Mouse (Mus musculus): ENCODE results near the gene Lhx2. TPM values are rescaled to one million over a fixed set of nuclear protein-coding genes. Genes with fewer than 3 reads are reported as not detected.

Lhx2 gene
- polyA plus RNA-seq, 1 experiment from 2014 or later: 47.3 TPM

DNA sequence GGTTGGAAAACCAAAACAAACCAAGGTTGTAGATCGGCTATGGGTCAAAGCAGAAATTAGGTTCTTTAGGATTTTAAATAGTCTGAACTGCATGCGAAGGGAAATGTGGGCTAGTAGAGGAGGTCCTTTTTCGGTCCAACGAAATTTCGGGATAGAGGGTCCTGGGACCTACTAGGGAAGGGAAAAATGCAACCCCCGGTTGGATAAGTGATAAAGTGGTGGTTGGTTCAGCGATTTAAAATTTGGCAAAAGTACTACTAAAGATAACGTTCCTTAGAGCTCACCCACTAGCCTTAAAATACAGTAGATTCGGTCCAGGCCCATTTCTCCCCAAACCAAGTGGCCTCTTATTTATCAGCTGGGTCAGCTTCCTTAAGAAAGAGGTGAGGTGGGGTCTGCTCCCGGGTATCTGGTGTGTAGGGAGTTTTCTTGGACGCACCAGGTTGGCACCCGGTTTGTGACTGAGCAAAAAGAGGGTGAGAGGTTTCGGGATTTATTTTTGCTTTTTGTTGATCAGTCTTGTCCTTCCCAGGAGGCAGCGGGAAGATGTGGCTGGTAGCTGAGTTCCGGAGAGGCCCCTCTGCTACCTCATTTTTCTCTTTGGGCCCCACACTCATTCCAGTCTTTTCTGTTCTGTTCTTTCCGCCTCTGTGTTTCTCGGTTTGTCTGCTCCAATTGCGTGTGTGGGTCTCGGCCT, 16.8 kb downstream of the Lhx2 start:
- 3% methylated on average over 19 of the region's 19 CpGs for WGBS
- H3K27me3 ChIP-seq (replicated peaks): peaks cover 57% of the 10 kb centered on the region
- H3K27ac ChIP-seq: peak overlapping the region; percentile 83
- H3K9me3 ChIP-seq: no peaks in the 10 kb centered on the region
- peak overlapping the region; percentile 70 for H3K4me2 ChIP-seq
- ATAC-seq (replicated peaks): no peak
- peaks cover 42% of the 10 kb centered on the region for H3K4me1 ChIP-seq
- peak overlapping the region; percentile 56 for H3K4me3 ChIP-seq
- H3K36me3 ChIP-seq (replicated peaks): no peaks in the 10 kb centered on the region
- H3K9ac ChIP-seq: peak overlapping the region; percentile 47

DNA sequence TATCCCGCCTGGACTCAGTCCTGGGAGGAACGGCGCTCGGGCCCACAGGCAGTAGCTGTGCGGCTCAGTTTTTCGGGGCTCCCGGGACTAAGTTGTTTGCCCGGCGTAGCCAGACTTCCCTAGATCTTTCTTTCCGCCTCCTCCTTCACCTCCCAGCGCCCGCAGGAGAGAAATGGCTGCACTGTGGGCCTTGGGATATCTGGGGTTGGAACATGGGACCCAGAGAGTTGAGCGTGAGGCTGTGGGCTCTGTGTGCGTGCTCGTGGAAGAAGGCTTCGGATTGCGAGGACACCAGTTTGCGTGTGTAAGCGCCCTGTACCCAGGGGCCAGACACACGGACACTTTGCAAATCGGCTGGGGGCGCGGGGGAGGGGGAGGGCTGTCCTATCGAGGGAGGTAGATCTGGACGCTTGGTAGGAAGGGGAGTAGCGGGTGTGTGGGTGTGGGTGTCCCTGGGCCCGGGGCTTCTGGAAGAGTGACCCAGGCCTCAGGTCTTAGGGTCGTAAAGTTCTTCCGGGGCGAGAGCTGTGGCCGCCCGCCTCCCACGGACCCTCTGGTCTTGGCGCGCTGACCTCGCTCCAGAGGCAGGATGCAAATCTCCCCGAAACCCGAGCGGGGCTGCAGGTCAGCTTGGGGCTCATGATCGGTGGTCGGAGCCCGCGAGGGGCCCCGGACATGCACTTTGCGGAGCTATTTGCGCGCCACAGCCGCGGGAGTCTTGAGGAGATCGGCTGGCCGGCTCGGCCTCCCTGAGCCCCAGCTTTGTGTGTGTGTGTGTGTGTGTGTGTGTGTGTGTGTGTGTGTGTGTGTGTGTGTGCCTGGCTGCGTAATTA, 17.6 kb downstream of the Lhx2 start:
- Histone ChIP-seq H3K27ac (peak overlapping the region; percentile 83), H3K27me3 (replicated peaks) (peaks cover 63% of the 10 kb centered on the region), H3K9me3 (no peaks in the 10 kb centered on the region), H3K36me3 (replicated peaks) (no peaks in the 10 kb centered on the region), H3K4me3 (peak overlapping the region; percentile 56), H3K9ac (peak overlapping the region; percentile 47), H3K4me2 (peak overlapping the region; percentile 70), H3K4me1 (peaks cover 36% of the 10 kb centered on the region)
- no peak for ATAC-seq (replicated peaks)
- WGBS: under 1% methylated on average over 52 of the region's 53 CpGs

- peak; percentile 28 for ATAC-seq (replicated peaks)
These were observed 18.5 kb downstream of the Lhx2 start for GRCm38 (mm10) chr2:38357294-38358246.

GRCm38 (mm10) chr2:38358611-38359010, 19.5 kb downstream of the Lhx2 start:
- H3K27ac ChIP-seq: peak overlapping the region; percentile 51
- peak overlapping the region; percentile 56 for H3K4me3 ChIP-seq
- H3K4me1 ChIP-seq: peaks cover 28% of the 10 kb centered on the region
- H3K9ac ChIP-seq: no peak overlapping the region; the same call in 1 of the 2 replicates
- no peak for ATAC-seq (replicated peaks)
- peak overlapping the region; percentile 70 for H3K4me2 ChIP-seq
- H3K27me3 ChIP-seq (replicated peaks): peaks cover 50% of the 10 kb centered on the region
- 16% methylated on average over 3 of the region's 3 CpGs for WGBS
- no peaks in the 10 kb centered on the region for H3K36me3 ChIP-seq (replicated peaks)
- no peaks in the 10 kb centered on the region for H3K9me3 ChIP-seq

More at GRCm38 (mm10) chr2:38357294-38358246, 18.5 kb downstream of the Lhx2 start:
- Histone ChIP-seq H3K27me3 (replicated peaks) (peaks cover 61% of the 10 kb centered on the region), H3K4me3 (peak overlapping the region; percentile 56), H3K9ac (peak overlapping the region; percentile 38), H3K4me2 (peak overlapping the region; percentile 70), H3K36me3 (replicated peaks) (no peaks in the 10 kb centered on the region), H3K27ac (peak overlapping the region; percentile 83), H3K4me1 (peaks cover 32% of the 10 kb centered on the region), H3K9me3 (no peaks in the 10 kb centered on the region)
- WGBS: 2% methylated on average over 35 of the region's 35 CpGs

DNA sequence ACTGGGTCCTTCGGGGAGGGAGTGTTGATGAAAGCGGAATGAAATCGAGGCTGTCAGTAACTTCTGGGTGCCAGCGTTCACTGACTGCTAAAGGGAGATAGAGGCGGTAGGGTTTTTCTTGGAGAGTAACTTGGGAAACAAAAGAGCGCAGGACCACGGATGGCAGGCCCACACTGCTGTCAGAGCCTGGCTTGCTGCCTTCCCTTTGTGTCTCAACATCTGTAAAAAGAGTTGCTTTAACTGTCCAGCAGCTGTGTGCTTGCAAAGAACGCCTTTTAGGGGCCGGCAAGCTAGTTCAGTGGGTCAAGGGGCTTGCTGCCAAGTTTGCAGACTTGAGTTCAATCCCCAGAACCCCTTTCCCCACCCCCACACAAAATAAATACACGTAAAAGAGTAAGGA, 20.1 kb downstream of the Lhx2 start:
- Histone ChIP-seq H3K27ac (peak overlapping the region; percentile 51; the same call in 1 of the 2 replicates), H3K4me3 (peak overlapping the region; percentile 56), H3K9ac (no peak overlapping the region; the same call in 1 of the 2 replicates), H3K9me3 (no peaks in the 10 kb centered on the region), H3K36me3 (replicated peaks) (no peaks in the 10 kb centered on the region), H3K4me1 (peaks cover 27% of the 10 kb centered on the region), H3K4me2 (peak overlapping the region; percentile 70), H3K27me3 (replicated peaks) (peaks cover 50% of the 10 kb centered on the region)
- 5% methylated on average over 10 of the region's 10 CpGs for WGBS
- no peak for ATAC-seq (replicated peaks)

DNA sequence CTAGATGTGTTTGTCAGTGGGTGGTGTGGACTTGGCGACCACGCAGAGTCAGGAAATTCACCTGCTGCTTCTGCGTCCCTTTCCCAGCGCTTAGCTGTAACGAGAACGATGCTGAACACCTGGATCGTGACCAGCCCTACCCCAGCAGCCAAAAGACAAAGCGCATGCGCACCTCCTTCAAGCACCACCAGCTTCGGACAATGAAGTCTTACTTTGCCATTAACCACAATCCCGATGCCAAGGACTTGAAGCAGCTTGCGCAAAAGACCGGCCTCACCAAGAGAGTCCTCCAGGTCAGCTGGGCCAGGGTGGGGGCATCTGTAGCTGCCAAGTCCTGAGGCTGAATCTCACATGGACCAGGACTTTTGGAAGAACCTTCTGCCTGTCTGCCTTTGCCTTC, 20.7 kb downstream of the Lhx2 start:
- no peaks in the 10 kb centered on the region for H3K36me3 ChIP-seq (replicated peaks)
- H3K27me3 ChIP-seq (replicated peaks): peaks cover 50% of the 10 kb centered on the region
- WGBS: 10% methylated on average over 13 of the region's 13 CpGs
- peaks cover 26% of the 10 kb centered on the region for H3K4me1 ChIP-seq
- 0 out of 2 replicates have a peak overlapping the region, but pooled peaks have one; percentile 51 for H3K27ac ChIP-seq
- peak overlapping the region; percentile 70 for H3K4me2 ChIP-seq
- no peaks in the 10 kb centered on the region for H3K9me3 ChIP-seq
- H3K9ac ChIP-seq: no peak overlapping the region
- H3K4me3 ChIP-seq: peak overlapping the region; percentile 56
- no peak for ATAC-seq (replicated peaks)

GRCm38 (mm10) chr2:38366222-38366621, 27.1 kb downstream of the Lhx2 start:
- no peak for ATAC-seq (replicated peaks)
- Histone ChIP-seq H3K9me3 (no peaks in the 10 kb centered on the region), H3K36me3 (replicated peaks) (no peaks in the 10 kb centered on the region), H3K4me3 (no peak overlapping the region), H3K27ac (no peak overlapping the region), H3K4me2 (no peak overlapping the region), H3K9ac (no peak overlapping the region), H3K27me3 (replicated peaks) (peaks cover 48% of the 10 kb centered on the region), H3K4me1 (peaks cover 13% of the 10 kb centered on the region; the same call in 1 of the 2 replicates)
- 55% methylated on average over 7 of the region's 7 CpGs for WGBS

DNA sequence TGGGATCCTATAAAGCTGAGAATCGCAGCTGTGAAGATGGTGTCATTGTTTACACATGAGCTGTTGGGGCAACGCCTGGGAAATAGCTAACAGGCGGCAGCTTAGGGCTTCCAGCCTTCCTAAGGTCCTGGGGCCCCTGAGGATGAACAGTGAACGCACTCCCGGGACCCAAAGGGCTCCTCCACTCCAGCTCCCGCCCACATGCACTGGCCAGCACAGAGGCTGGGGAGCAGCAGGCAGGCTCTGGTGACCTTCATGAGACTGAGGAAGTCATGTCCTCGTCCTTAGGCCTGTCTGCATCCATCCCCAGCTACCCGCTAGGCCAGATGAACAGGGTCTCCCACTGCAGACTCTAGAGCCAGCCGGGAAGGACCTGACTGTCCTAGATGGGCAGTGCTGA, 27.9 kb downstream of the Lhx2 start:
- WGBS: 19% methylated on average over 9 of the region's 9 CpGs
- Histone ChIP-seq H3K36me3 (replicated peaks) (no peaks in the 10 kb centered on the region), H3K27ac (no peak overlapping the region), H3K4me3 (no peak overlapping the region), H3K4me2 (no peak overlapping the region), H3K9me3 (no peaks in the 10 kb centered on the region), H3K4me1 (peaks cover 13% of the 10 kb centered on the region; the same call in 1 of the 2 replicates), H3K27me3 (replicated peaks) (peaks cover 43% of the 10 kb centered on the region), H3K9ac (no peak overlapping the region)
- ATAC-seq (replicated peaks): 0 out of 2 replicates have a peak, but pooled peaks have one; percentile 19

GRCm38 (mm10) chr2:38367852-38368251, 28.8 kb downstream of the Lhx2 start:
- H3K4me1 ChIP-seq: peaks cover 13% of the 10 kb centered on the region; the same call in 1 of the 2 replicates
- H3K4me2 ChIP-seq: no peak overlapping the region
- H3K9me3 ChIP-seq: no peaks in the 10 kb centered on the region
- no peak overlapping the region for H3K4me3 ChIP-seq
- no peak for ATAC-seq (replicated peaks)
- H3K27ac ChIP-seq: no peak overlapping the region
- no peak overlapping the region for H3K9ac ChIP-seq
- WGBS: 57% methylated on average over 5 of the region's 5 CpGs
- H3K27me3 ChIP-seq (replicated peaks): peaks cover 48% of the 10 kb centered on the region
- H3K36me3 ChIP-seq (replicated peaks): no peaks in the 10 kb centered on the region

- 19% methylated on average over 31 of the region's 31 CpGs for WGBS
- Histone ChIP-seq H3K9ac (no peak overlapping the region), H3K27me3 (replicated peaks) (peaks cover 56% of the 10 kb centered on the region), H3K4me1 (peaks cover 13% of the 10 kb centered on the region; the same call in 1 of the 2 replicates), H3K36me3 (replicated peaks) (no peaks in the 10 kb centered on the region), H3K4me2 (peak overlapping the region; percentile 20), H3K27ac (no peak overlapping the region), H3K9me3 (no peaks in the 10 kb centered on the region), H3K4me3 (0 out of 2 replicates have a peak overlapping the region, but pooled peaks have one; percentile 1)
- no peak; the same call in 1 of the 2 replicates for ATAC-seq (replicated peaks)
These were observed 29.8 kb downstream of the Lhx2 start for GRCm38 (mm10) chr2:38368746-38369330.

GRCm38 (mm10) chr2:38375606-38376304, 36.7 kb downstream of the Lhx2 start:
- 5% methylated on average over 20 of the region's 20 CpGs for WGBS
- Histone ChIP-seq H3K36me3 (replicated peaks) (no peaks in the 10 kb centered on the region), H3K27ac (no peak overlapping the region), H3K9me3 (no peaks in the 10 kb centered on the region), H3K4me1 (peaks cover 17% of the 10 kb centered on the region), H3K27me3 (replicated peaks) (peaks cover 71% of the 10 kb centered on the region), H3K4me3 (no peak overlapping the region), H3K4me2 (peak overlapping the region; percentile 33), H3K9ac (no peak overlapping the region)
- 0 out of 2 replicates have a peak, but pooled peaks have one; percentile 11 for ATAC-seq (replicated peaks)
